Mouse (Mus musculus): ENCODE results near the gene Sult6b1. TPM values are rescaled to one million over a fixed set of nuclear protein-coding genes. Genes with fewer than 3 reads are reported as not detected.

The Sult6b1 gene
- total RNA-seq (2023), result not detected

GRCm38 (mm10) chr17:78906892-78907291, at the start of gene Sult6b1:
Sult6b1 (minus strand) TSS chr17:78906992.

DNA sequence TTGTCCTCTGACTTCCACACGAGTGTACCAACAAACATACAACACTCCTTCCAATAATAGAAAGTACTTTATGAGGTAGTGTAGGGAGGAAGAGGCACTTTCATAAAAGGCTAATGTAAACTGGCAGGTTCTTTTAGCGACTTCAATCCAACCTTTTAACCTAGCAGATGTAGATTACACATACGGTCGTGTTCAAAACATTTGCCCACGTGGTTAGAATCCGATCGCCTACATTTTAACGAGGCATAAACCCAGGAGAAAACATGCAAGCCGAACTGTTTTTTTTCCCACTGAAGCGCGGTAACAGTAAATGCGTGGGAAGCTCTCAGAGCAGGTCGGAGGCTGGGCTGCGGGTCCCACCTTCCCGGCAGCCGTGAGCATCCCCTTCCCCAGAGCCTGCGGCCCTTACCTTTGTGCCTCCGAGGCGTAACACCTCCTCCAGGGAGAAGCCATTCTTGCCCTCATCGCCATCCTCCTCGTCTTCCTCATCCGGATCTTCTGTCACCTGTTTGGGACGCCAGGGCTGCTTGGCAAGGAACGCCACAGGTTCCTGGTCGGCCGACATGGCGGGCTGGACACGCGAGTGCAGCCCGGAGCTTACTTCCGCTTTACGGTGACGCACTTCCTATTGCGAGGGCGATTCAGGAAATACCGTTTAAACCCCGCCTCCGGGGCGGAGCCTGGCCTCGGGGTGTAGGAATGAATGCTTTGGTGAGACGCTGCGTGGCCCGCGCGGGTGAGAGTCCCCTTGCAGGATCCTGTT, 29.9 kb upstream of the Sult6b1 start, which contains the start of the genes Cebpz and Ndufaf7:
Cebpz (minus strand) TSS at position 601 of the 763 bp plus-strand sequence.
Ndufaf7 (plus strand) TSS at position 671 of the 763 bp plus-strand sequence.

DNA sequence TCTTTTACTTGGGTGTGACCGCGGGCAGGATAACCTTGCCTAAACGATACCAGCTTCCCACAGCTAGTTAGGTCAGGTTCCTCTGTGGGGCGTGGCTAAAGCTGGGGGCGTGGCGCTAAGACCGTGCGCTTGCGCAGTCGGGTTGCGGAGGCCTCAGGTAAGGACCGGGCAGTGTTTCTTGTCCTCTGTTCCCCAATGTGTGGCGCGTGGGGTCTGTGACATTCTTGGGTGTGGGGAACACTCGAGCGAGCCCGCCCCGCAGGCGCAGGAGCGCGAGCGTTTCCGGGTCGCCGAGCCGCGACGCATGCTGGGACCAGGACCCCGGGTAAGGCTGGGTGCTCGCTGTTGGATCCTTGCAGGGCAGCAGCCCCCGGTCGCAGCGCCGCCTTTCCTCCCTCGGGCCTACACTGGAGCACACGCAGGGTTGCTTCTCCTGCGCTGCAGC, 9.6 kb upstream of the Sult6b1 start, which contains the start of gene Cebpzos:
Cebpzos (plus strand) TSS at position 132 of the 445 bp plus-strand sequence.

DNA sequence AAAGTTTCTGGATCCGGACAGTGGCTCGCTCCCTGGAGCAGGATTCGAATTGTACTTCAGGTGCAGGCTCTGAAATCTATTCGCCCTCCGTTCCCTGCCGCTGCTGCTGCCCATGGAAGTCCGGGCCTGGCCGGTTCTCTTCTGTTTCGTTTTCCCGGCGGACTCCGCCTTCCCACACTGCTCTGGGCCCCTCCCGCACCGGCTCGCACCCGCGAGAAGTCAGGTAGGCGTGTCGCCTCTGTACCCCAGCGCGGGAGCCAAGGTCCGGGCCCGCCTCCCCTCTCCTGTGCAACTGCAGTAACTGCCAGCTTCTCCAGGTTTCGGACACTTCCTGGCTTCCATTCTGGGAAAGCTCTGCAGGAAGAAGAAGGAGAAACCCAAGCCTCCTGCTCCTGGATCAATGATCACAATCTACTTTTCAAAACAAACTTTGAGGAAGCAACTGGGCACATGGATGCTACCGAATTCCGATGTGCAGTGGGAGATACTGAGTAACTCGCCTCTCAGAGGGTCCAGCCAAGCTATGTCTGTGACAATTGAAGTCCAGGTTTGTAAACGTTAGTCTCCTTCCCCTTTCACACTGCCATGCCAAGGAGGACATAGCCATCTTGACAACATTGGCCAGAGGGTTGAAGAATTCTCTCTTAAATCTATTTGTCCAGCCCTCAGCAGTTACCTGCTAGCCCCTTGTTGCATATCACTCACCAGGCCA, 24.2 kb downstream of the Sult6b1 start, which contains the start of gene Eif2ak2:
Eif2ak2 (minus strand) TSS at position 173 of the 712 bp plus-strand sequence.

DNA sequence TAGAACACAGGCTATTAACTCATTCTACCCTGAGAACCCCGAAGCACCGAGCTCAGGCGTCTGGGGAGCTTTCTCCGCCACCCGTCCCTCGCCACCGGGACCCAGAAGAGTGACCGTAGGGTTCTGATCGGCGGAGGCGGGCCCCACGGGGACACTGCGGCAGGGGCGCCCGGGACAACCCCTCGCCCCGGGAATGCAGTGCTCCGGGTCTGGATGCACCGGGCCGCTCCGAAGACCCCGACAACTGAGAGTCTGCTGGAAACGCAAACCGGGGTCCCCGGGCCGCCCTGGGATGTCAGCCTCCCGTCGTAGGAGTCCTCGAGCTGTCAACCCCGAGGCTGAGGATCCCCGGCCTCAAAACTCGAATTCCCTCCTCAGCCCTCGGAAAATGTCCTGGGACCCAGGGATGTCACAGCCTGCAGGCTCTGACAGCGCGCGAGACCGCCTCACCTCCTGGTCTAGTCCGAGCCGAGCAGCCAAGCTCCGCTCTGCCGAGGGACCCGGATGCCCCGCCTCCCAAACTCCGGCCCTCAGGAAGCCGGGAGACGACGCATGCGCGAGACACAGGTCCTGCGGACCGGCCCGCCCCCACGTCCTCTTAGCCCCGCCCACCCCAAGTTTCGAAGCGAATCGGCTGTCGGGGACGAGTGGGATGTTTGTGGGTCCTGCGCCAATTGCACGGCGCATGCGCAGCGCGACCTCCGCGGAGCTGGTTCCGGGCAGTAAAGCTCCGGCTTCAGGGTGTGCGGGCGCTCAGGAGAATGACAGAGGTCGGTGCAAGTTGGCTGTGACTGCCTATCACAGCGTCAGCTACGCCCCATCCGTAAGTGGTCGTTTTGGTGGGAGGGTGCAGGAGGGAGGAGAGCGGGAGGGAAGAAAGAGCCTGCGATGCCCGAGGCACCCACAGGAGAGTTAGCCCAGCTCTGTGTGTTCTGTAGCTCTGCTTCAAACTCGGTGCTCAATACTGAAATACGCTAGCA, 71.6 kb downstream of the Sult6b1 start, which contains the start of the genes Heatr5b and Gpatch11:
Heatr5b (minus strand) TSS at position 509 of the 980 bp plus-strand sequence.
Gpatch11 (plus strand) TSS at position 712 of the 980 bp plus-strand sequence.

Other genes with a start within 250 kb of the Sult6b1 start
- 10 to 100 TPM; 33.1 to 38.4 TPM for gene Strn, start 169.8 kb downstream of the Sult6b1 start, total RNA-seq (2023)
- gene Heatr5b, start 71.6 kb downstream of the Sult6b1 start, total RNA-seq (2023), result 10 to 100 TPM; 36.2 to 40.1 TPM
- gene Gpatch11, start 71.4 kb downstream of the Sult6b1 start, total RNA-seq (2023), result 10 to 100 TPM; 27.0 to 44.3 TPM
- 10 to 100 TPM; 29.6 to 43.8 TPM for gene Eif2ak2, start 24.4 kb downstream of the Sult6b1 start, total RNA-seq (2023)
- gene Cebpzos, start 9.5 kb upstream of the Sult6b1 start, total RNA-seq (2023), result 10 to 100 TPM; 12.0 to 14.7 TPM
- gene Cebpz, start 30.1 kb upstream of the Sult6b1 start, total RNA-seq (2023), result 100 to 1,000 TPM; 105 to 111 TPM
- 10 to 100 TPM; 24.9 to 27.7 TPM for gene Ndufaf7, start 30.1 kb upstream of the Sult6b1 start, total RNA-seq (2023)
- 10 to 100 TPM; 53.6 to 55.3 TPM for gene Prkd3, start 113.8 kb upstream of the Sult6b1 start, total RNA-seq (2023)
- gene Qpct, start 144.9 kb upstream of the Sult6b1 start, total RNA-seq (2023), result not detected